Mouse (Mus musculus): ENCODE measurements around the gene Sipa1l2. TPM values are rescaled to one million over a fixed set of nuclear protein-coding genes. Genes with fewer than 3 reads are reported as not detected.

Sipa1l2 gene
- polyA plus RNA-seq, 1 experiment from 2014 or later, result 17.2 TPM

DNA sequence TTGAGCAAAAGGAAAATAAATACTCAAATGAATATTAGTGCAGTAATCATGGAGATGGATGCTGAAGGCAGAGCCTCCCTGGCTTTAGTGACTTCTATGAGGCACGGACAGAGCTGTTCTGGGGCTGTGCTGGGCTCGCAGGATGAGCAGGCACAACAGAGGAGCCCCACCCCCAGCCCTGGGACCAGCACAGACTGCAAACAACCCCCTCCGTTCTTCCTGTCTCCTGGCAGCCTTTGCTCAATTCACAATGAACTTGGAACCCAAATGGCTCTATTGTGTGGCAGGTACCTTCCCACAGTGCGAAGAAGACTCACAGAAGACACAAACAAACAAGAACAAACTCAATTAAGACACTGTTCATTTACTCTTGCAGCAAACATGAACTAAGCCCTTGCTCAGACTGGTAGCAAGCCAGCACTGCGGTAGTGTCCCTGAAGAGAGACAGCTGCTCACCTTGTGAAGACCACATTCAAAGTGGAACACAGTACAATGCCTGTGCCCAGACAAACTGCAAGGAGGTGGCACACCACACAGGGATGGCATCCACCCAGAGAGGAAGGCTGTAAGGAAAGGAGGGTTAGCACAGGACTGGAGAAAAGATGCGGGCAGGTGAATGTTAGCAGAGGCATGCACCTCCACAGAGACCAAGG, 64.9 kb downstream of the Sipa1l2 start:
- no peak for ATAC-seq (ENCODE audit: low FRiP score, low read depth)
- Histone ChIP-seq H3K36me3 (no peaks in the 10 kb centered on the region), H3K4me1 (peaks cover 39% of the 10 kb centered on the region), H3K27me3 (no peaks in the 10 kb centered on the region), H3K4me3 (no peak overlapping the region), H3K4me2 (replicated peaks) (no peak overlapping the region), H3K27ac (no peak overlapping the region), H3K9ac (no peak overlapping the region), H3K9me3 (no peaks in the 10 kb centered on the region)
- 52% methylated on average over 6 of the region's 6 CpGs for WGBS

DNA sequence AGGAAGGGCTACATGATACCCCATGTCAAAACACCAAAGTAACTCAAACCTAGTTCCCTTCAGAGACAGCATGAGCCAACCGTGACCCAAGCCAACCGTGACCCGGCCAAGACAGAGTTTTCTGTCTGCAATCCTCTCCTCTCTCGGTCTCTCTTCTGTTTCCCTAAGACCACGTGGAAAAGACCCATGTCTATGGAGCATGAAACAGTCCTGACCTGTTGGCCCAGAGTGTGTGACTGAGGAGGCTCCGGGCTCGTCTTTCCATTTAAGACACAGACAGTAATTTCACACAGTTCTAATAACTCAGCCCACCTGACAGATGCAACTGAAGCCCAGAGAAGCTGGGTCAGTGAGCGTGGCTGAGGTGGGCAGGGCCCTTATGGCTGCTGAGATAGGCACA, 65.8 kb downstream of the Sipa1l2 start:
- no peak overlapping the region for H3K4me3 ChIP-seq
- H3K9ac ChIP-seq, result no peak overlapping the region
- no peak for ATAC-seq (ENCODE audit: low FRiP score, low read depth)
- no peaks in the 10 kb centered on the region for H3K36me3 ChIP-seq
- H3K4me2 ChIP-seq (replicated peaks), result no peak overlapping the region
- WGBS, result 84% methylated on average over 8 of the region's 8 CpGs
- no peak overlapping the region for H3K27ac ChIP-seq
- no peaks in the 10 kb centered on the region for H3K27me3 ChIP-seq
- H3K4me1 ChIP-seq, result peaks cover 42% of the 10 kb centered on the region
- no peaks in the 10 kb centered on the region for H3K9me3 ChIP-seq

DNA sequence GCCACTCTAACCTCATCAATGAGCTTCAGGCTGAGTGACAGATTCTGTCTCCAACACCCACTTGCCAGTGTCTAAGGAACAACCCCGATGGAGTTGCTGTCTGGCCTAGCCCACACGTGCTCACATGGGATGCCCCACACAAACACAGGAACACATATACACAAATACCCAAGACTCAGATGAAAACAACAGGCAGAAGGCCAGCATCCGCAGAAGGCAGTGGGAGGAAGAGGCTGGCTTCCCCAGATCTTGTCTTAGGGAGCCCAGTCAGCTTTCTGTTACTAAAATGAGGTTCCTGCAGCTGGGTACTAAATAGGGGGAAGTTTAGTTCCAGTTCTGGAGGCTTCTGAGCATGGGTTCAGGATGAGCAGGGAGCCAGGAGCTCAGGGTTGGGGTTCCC, 66.8 kb downstream of the Sipa1l2 start:
- Histone ChIP-seq H3K4me1 (peaks cover 51% of the 10 kb centered on the region), H3K9me3 (no peaks in the 10 kb centered on the region), H3K9ac (no peak overlapping the region), H3K36me3 (no peaks in the 10 kb centered on the region), H3K27ac (no peak overlapping the region), H3K4me2 (replicated peaks) (no peak overlapping the region), H3K4me3 (no peak overlapping the region), H3K27me3 (no peaks in the 10 kb centered on the region)
- 87% methylated on average over 3 of the region's 3 CpGs for WGBS
- ATAC-seq (ENCODE audit: low FRiP score, low read depth), result no peak

DNA sequence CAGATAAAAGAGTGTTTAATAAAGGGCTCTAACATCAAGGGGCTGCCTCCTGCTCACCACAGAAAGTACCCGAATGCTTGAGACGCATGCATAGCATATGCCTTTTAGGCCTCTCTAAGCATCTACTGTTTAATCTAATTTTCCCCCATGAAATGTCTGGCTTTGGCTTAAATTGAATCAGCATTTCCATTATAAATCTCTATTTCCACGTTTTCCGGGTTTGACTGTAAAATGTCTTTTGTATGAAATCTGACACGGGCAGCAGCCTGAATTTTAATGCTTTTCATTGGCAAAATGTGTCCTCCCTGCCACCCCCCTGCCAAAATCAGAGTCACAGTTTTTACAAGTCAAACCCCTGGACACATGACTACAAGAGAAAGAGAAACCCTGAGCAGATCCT, 69.6 kb downstream of the Sipa1l2 start:
- peak overlapping the region; percentile 39; the same call in 1 of the 2 replicates for H3K27ac ChIP-seq
- no peak for ATAC-seq (ENCODE audit: low FRiP score, low read depth)
- H3K9me3 ChIP-seq, result no peaks in the 10 kb centered on the region
- peaks cover 54% of the 10 kb centered on the region for H3K4me1 ChIP-seq
- H3K36me3 ChIP-seq, result no peaks in the 10 kb centered on the region
- no peaks in the 10 kb centered on the region for H3K27me3 ChIP-seq
- no peak overlapping the region for H3K9ac ChIP-seq
- H3K4me3 ChIP-seq, result no peak overlapping the region
- no peak overlapping the region for H3K4me2 ChIP-seq (replicated peaks)
- 34% methylated on average over 5 of the region's 5 CpGs for WGBS

DNA sequence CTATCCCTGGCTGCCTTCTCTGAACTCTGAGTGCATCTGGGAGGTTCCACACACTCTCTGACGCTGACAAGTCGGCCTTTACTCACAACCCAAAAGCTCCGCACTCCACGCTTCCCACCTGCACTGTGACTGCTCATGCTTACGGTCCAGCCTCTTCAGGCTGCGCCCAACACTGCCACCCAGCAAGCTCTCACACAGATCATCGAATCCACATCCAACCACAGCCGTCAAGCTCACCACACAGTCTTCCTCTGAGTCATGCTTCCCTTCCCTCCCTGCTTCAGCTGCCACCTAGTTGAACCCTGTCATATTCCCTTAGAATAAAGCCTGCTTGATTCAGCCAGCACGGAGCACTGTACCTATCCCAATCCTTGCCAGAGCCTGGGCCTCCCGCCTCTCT, 71.1 kb downstream of the Sipa1l2 start:
- H3K36me3 ChIP-seq, result no peaks in the 10 kb centered on the region
- no peak; the same call in 1 of the 2 replicates for ATAC-seq (ENCODE audit: low FRiP score, low read depth)
- no peak overlapping the region for H3K9ac ChIP-seq
- 65% methylated on average over 10 of the region's 10 CpGs for WGBS
- H3K27ac ChIP-seq, result no peak overlapping the region
- no peak overlapping the region for H3K4me3 ChIP-seq
- no peaks in the 10 kb centered on the region for H3K9me3 ChIP-seq
- no peak overlapping the region for H3K4me2 ChIP-seq (replicated peaks)
- no peaks in the 10 kb centered on the region for H3K27me3 ChIP-seq
- peaks cover 51% of the 10 kb centered on the region for H3K4me1 ChIP-seq

DNA sequence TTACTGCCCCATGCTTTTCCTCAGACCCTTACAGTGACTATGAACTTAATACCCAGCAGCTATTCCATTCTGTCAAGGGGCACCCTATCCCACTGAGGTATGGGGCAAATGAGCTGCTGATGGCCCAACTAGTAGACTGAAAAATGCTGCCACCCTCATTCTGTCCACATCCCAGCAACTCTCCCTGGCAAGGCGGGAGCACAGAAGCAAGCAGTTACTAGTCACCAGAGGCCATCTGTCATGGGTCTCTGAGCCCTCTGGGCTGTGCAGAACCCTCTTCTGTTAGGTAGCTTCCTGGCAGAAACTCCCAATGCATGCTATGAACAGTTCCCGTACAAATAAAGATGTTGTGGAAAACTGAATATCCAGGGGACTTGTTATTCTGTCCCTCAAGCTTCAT, 74.1 kb downstream of the Sipa1l2 start:
- H3K9me3 ChIP-seq, result no peaks in the 10 kb centered on the region
- H3K4me3 ChIP-seq, result no peak overlapping the region
- H3K36me3 ChIP-seq, result peaks cover 23% of the 10 kb centered on the region
- H3K9ac ChIP-seq, result no peak overlapping the region
- 74% methylated on average over 2 of the region's 2 CpGs for WGBS
- no peak for ATAC-seq (ENCODE audit: low FRiP score, low read depth)
- H3K27ac ChIP-seq, result no peak overlapping the region
- no peak overlapping the region for H3K4me2 ChIP-seq (replicated peaks)
- peaks cover 40% of the 10 kb centered on the region for H3K4me1 ChIP-seq
- H3K27me3 ChIP-seq, result no peaks in the 10 kb centered on the region

DNA sequence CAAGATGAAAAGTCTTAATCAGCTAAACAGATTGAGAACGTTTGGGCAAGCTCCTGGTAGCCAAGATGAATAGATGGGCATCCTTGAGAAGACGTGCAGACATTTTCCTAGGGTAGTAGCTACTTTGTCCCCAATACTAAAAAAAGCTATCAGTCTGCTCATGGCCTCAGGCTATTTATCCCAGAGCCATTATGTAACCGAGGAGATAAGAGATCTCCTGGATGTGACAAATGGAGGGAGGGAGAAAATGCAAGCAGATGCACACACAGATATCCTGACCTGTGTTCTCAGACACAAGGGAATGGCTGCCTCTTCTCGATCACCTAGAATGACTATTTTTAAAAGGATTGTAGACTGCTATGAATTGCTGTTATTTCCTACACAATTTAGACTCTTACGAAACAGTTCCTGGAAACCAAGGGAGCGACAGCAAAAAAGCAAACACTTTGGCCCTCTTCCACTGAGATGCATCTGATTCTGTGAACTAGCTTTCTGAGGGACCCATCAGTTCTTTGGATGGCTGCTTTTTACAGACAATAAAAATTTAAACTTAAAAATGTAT, 76.3 kb downstream of the Sipa1l2 start:
- Histone ChIP-seq H3K4me1 (peaks cover 20% of the 10 kb centered on the region), H3K9me3 (no peaks in the 10 kb centered on the region), H3K4me2 (replicated peaks) (no peak overlapping the region), H3K27ac (no peak overlapping the region), H3K36me3 (peaks cover 31% of the 10 kb centered on the region), H3K27me3 (no peaks in the 10 kb centered on the region), H3K4me3 (no peak overlapping the region), H3K9ac (no peak overlapping the region)
- ATAC-seq (ENCODE audit: low FRiP score, low read depth), result no peak
- WGBS, result 67% methylated on average over 6 of the region's 6 CpGs

DNA sequence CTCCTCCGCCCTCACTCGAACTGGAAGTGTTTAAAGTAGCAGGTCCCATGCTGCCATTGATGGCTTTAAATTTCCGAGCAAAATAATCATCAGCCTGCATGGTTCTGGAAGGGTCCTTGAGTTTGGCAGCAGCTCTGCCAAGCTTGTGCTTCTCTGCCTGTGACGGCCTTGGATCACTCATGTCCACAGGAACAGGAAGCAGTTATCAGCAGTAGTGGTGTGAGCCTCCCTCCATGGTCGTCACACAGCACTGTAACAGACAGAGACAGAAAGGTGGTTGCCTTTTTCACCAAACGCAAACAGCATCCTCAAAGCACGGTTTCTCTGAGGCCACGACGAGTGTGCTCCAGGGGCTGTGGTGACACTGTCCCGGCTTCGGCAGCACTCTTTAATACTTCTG, 77.2 kb downstream of the Sipa1l2 start:
- H3K4me2 ChIP-seq (replicated peaks), result no peak overlapping the region
- no peak for ATAC-seq (ENCODE audit: low FRiP score, low read depth)
- peaks cover 15% of the 10 kb centered on the region for H3K4me1 ChIP-seq
- WGBS, result 75% methylated on average over 11 of the region's 11 CpGs
- H3K36me3 ChIP-seq, result peaks cover 37% of the 10 kb centered on the region
- H3K9ac ChIP-seq, result no peak overlapping the region
- H3K27ac ChIP-seq, result no peak overlapping the region
- no peaks in the 10 kb centered on the region for H3K27me3 ChIP-seq
- no peak overlapping the region for H3K4me3 ChIP-seq
- no peaks in the 10 kb centered on the region for H3K9me3 ChIP-seq

DNA sequence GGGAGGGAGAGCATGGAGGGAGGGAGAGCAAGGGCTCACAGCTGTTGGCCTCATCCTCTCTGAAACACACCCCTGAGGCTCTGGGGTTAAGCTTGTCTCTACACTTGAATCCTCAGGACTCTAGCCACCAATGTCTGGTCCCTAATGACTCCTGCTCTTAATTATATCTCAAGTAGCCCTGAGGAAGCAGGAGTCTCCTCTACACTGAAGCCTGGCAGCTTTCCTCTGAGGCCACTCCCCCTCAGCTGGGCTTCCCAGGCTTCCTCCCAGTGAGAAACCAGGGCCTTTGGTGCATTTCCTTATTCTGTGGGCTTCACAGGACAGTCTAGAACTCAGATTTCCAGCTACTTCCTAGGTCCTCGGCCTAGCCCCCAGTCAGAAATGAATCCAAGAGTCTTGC, 80.9 kb downstream of the Sipa1l2 start:
- Histone ChIP-seq H3K27ac (no peak overlapping the region), H3K27me3 (no peaks in the 10 kb centered on the region), H3K4me2 (replicated peaks) (no peak overlapping the region), H3K9ac (no peak overlapping the region), H3K4me3 (no peak overlapping the region), H3K36me3 (peaks cover 52% of the 10 kb centered on the region), H3K9me3 (no peaks in the 10 kb centered on the region), H3K4me1 (peaks cover 22% of the 10 kb centered on the region)
- 47% methylated on average over 1 of the region's 1 CpGs for WGBS
- ATAC-seq (ENCODE audit: low FRiP score, low read depth), result no peak

DNA sequence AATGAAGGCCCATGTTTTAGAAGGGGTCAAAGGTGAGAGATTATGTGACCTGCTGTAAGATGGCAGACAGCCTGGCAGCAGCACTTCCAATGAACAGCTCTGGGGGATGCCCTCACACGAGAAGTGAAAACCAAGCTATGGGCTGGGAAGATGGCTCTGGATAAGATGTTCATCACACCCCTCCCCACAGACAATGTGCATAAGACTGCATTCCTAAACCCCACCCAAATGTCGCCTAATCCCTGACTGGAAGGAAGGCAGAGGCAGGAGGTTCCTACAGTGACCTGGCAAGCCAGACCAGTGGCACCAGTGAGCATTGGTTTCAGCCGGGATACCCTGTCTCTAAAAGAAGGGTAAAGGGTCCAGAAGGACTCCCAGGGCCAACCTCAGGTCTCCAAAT, 83.9 kb downstream of the Sipa1l2 start:
- 89% methylated on average over 3 of the region's 3 CpGs for WGBS
- H3K27ac ChIP-seq, result no peak overlapping the region
- ATAC-seq (ENCODE audit: low FRiP score, low read depth), result no peak
- peaks cover 21% of the 10 kb centered on the region for H3K4me1 ChIP-seq
- no peaks in the 10 kb centered on the region for H3K9me3 ChIP-seq
- no peak overlapping the region for H3K4me3 ChIP-seq
- no peaks in the 10 kb centered on the region for H3K27me3 ChIP-seq
- no peak overlapping the region for H3K9ac ChIP-seq
- H3K36me3 ChIP-seq, result peaks cover 47% of the 10 kb centered on the region
- H3K4me2 ChIP-seq (replicated peaks), result no peak overlapping the region

DNA sequence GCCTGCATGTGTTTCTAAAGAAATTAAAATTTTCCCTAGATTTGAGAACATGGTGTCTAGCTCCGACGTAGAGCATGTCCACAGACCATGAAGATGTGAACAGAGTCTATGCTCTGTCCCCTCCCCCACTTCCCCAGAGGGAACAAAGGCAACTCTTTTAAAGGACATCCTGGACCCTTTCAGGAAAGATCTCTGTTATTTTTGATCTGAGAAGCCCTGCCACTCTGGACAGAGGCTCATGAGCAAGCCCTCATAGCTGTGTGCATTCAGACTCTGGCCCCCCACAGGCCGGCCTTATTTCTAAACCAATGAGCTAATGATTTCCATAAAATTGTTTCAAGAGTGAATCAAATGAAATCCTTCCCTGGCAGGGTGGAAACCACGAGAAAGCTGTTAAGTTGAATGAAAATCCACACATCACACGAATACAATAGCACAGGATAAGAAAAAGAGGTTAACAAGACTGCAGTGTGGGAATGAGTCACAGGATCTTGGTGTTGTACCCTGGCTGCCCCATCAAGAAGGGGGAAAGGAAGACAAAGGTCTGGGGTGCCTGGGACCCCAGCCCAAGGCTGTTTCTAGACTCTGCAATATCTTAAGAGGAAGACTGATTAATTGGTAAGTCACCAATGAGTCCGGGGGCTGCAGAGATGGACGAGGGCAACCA, 84.9 kb downstream of the Sipa1l2 start:
- Histone ChIP-seq H3K4me3 (no peak overlapping the region), H3K4me1 (peaks cover 21% of the 10 kb centered on the region), H3K9ac (no peak overlapping the region), H3K27me3 (no peaks in the 10 kb centered on the region), H3K36me3 (peaks cover 53% of the 10 kb centered on the region), H3K27ac (peak overlapping the region; percentile 56), H3K4me2 (replicated peaks) (no peak overlapping the region), H3K9me3 (no peaks in the 10 kb centered on the region)
- 47% methylated on average over 7 of the region's 7 CpGs for WGBS
- no peak for ATAC-seq (ENCODE audit: low FRiP score, low read depth)

DNA sequence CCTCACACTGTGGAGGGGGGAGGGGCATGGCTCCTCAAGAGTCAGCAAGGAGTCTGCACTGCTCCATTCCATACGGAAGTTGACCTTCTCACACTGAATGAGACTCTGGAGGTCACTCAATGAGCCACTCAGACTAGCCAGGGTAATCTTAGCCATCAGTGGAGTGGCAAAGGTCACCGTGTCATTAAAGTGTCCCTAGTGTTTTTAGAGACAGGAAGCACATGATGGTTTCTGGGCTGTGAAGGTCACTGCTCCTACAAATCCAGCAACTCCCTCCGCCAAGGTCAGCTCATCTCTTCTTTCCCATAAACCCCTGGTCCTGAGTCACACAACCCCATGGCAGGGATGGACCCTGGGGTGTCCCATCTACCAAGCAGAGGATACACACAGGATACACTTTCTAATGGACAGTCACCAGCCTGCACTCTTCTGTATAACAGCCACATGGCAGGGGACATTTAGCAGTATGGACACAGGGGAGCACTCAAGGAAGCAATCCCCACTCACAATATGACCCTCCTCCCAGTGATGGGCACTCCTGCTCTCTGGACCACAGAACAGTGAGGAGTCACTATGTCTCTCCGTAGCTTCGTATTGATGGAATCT, 87.0 kb downstream of the Sipa1l2 start:
- Histone ChIP-seq H3K4me1 (peaks cover 21% of the 10 kb centered on the region), H3K27me3 (no peaks in the 10 kb centered on the region), H3K36me3 (peaks cover 63% of the 10 kb centered on the region), H3K27ac (no peak overlapping the region), H3K4me3 (no peak overlapping the region), H3K4me2 (replicated peaks) (no peak overlapping the region), H3K9me3 (no peaks in the 10 kb centered on the region), H3K9ac (no peak overlapping the region)
- ATAC-seq (ENCODE audit: low FRiP score, low read depth), result no peak
- WGBS, result 76% methylated on average over 5 of the region's 5 CpGs
